Mouse (Mus musculus) kidney, adult 10 weeks (tissue): ENCODE measurements around the gene Fam81a. TPM values are rescaled to one million over a fixed set of nuclear protein-coding genes. Genes with fewer than 3 reads are reported as not detected.

ENCODE experiments used
- polyA plus RNA-seq: library from polyadenylated mRNA; stranded (reverse); fragments of 350-450 nt; fragmentation: Illumina TruSeq; extraction: RNeasy Lipid Tissue Mini Kit (QIAGEN cat#74804); gene quantifications from one replicate; pipeline ENCODE4 v1.2.3, GENCODE M21; 2014; ENCODE audit warnings: low read depth, low replicate concordance

Gene Fam81a
- 29.6 TPM for polyA plus RNA-seq

DNA sequence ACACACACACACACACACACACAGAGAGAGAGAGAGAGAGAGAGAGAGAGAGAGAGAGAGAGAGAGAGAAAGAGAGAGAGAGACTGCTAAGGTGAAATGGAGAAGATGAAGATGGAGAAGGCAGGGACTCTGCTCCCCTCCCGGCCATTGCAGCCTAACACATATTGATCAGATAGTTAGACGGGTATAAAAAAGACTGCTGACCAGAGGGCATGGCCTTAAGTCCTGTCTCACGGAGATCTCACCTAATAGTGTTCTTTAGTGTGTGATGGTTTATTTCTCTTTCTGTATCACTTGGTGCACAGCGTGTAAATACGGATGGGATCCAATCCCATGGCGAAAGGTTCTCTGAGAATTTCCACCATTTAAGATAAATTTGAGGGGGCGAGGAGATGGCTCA lies at the start of gene Fam81a:
Gene Fam81a (minus strand): TSS at position 101 of the 400 bp plus-strand sequence.

Other genes starting within 250 kb of the Fam81a start
- gene Bnip2, start 153.1 kb downstream of the Fam81a start, polyA plus RNA-seq: 70.1 TPM
- 180 TPM for gene Gtf2a2, start 130.0 kb downstream of the Fam81a start, polyA plus RNA-seq
- gene Gcnt3, start 104.5 kb downstream of the Fam81a start, polyA plus RNA-seq: 0.65 TPM
- 14.8 TPM for gene Myo1e, start 64.8 kb upstream of the Fam81a start, polyA plus RNA-seq